Mouse (Mus musculus) cerebellum, adult 2 months (tissue): Measurements from ENCODE around the gene Atp2b2. TPM values are rescaled to one million over a fixed set of nuclear protein-coding genes. Genes with fewer than 3 reads are reported as not detected.

Experiments
- DNase-seq, 2 experiments: peaks; one replicate each; pipeline ENCODE4 v3.0.0; 2021
- H3K27ac ChIP-seq: fragments of 200-500 bp; 2 replicates; pipeline ENCODE4 v1.5.1; 2012; ENCODE audit warnings: low read length, control low read depth, inconsistent platforms; ENCODE audit not compliant: insufficient read depth
- H3K27me3 ChIP-seq: fragments of 200-500 bp; 2 replicates; pipeline ENCODE4 v1.6.1; 2012; ENCODE audit warnings: inconsistent platforms, mild to moderate bottlenecking, low read length, moderate library complexity; ENCODE audit not compliant: control insufficient read depth, insufficient read depth
- H3K4me1 ChIP-seq: fragments of 200-500 bp; 2 replicates; pipeline ENCODE4 v1.6.1; 2011; ENCODE audit warnings: low read length; ENCODE audit not compliant: control insufficient read depth, insufficient read depth
- H3K4me3 ChIP-seq: fragments of 200-500 bp; replicated peaks from 2 replicates; pipeline ENCODE3; 2011; ENCODE audit warnings: mild to moderate bottlenecking, low read depth, low read length, control low read depth; ENCODE audit not compliant: insufficient read depth
- CTCF ChIP-seq: fragments of 200-500 bp; IDR thresholded peaks from 2 replicates; pipeline ENCODE4 v1.5.1; 2011; ENCODE audit warnings: low read depth, mild to moderate bottlenecking, control low read depth, low read length, moderate library complexity, borderline replicate concordance; ENCODE audit not compliant: insufficient read depth
- POLR2A ChIP-seq: fragments of 200-500 bp; IDR thresholded peaks from 2 replicates; pipeline ENCODE4 v1.6.1; 2011; ENCODE audit warnings: low read length, control low read depth, borderline replicate concordance; ENCODE audit not compliant: insufficient read depth
- WGBS: fragments of 180-500 bp; shearing (Covaris S2); methylation state at CpG from one replicate; pipeline ENCODE4 v1.1.7; 2018; 5-methylcytosine and 5-hydroxymethylcytosine counted together
- polyA plus RNA-seq: library from polyadenylated mRNA; depleted of rRNA; stranded (reverse); fragments of >200 nt; gene quantifications from 2 replicates; pipeline ENCODE4 v1.2.3, GENCODE M21; 2012

The Atp2b2 gene
- polyA plus RNA-seq, 1 experiment = 217 TPM

DNA sequence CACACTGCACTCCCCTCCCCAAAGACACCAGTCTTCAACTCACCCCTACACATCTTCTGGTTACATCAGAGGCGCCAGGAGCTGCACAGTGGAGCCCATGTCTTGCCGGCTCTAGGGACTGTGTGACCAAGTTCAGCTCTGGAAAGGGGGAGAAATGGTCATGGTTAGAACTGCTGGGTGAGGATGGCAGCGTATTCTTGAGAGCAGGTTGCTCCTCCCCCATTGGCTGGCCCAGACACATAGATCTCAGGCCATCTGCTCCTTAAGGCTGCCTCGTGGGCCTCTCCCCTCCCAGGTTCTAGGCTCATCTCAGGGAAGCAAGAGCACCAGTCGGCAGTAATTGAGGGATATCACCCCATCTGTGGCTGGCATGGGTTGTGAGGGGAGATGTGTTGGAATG, 121.9 kb downstream of the Atp2b2 start:
- WGBS = 33% methylated on average over 5 of the region's 5 CpGs
- TF ChIP-seq CTCF (no peak), POLR2A (no peak)
- DNase-seq = no peak
- Histone ChIP-seq H3K4me3 (no peak overlapping the region), H3K4me1 (peaks cover 25% of the 10 kb centered on the region), H3K27me3 (no peaks in the 10 kb centered on the region), H3K27ac (no peak overlapping the region)

DNA sequence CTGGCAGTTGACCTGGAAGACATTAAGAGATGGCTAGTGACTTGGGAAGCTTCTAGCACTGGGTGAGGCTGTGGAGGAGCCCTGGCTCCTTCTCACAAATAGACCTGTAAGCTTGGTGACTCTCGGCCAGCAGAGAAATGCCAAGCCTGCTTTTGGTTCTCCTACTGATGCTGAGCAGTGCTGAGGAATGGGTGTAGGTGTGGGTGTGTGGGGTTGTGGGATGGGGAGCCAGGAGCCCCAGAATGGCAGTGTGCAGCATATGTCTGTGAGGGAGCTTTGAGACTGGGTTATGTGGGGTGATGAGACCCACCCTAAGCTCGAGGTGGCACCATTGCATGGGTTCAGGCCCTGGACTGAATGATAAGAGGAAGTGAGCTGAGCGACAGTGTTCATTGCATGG, 129.7 kb downstream of the Atp2b2 start:
- DNase-seq = no peak
- Histone ChIP-seq H3K4me3 (no peak overlapping the region), H3K27ac (no peak overlapping the region), H3K27me3 (no peaks in the 10 kb centered on the region), H3K4me1 (peaks cover 38% of the 10 kb centered on the region)
- no peak for TF ChIP-seq POLR2A
- TF ChIP-seq CTCF = no peak
- 87% methylated on average over 3 of the region's 3 CpGs for WGBS

DNA sequence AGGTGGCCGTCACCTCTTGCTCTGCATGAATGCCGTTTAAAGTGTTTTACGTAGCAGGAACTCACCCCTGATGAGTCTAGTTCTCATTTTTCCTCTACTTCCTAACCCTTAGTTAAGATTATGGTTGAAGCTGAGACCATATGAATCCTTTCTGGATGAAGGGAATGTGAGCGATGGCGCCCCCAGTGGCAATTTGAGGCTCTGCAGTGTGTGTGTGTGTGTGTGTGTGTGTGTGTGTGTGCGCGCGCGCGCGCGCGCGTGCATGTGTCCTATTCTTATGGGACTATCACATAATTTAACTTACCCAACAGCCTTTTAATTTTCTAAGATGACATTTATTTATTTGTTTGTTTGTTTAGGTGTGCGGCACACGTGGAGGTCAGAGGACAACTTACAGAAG, 131.3 kb downstream of the Atp2b2 start:
- TF ChIP-seq CTCF (peak; percentile 63), POLR2A (no peak)
- H3K4me3 ChIP-seq = no peak overlapping the region

DNA sequence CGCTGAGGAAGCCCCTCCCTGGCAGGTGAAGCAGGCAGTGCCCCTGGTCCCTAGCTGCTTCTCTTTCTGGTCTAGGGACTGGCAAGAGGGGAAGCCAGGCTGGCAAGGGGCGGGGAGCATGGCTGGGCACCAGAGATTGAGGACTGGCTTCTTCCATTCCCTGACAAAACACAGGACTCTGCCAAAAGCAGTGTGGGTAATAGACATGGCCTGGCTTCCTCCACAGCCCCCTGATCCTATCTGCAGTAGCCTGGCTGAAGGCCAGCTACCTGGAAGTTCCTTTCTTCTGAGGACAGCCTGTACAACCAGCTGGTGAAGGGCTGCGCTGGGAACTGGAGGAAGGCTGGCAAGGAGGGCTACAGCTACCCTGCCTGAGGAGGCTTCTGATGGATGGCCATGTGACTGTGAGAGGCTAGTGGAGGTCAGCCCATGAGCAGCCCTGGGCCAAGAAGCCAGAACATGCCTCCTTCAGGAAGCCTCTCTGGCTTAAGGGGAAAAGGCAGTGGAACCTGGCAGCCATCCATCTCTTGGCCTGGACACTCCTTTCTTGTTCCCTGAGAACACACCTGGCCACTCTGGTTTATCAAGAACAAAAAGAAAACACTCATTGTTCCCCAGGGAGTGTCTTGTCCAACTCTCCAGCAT, 131.9 kb downstream of the Atp2b2 start:
- no peak overlapping the region for H3K4me3 ChIP-seq
- H3K4me1 ChIP-seq = peaks cover 30% of the 10 kb centered on the region
- DNase-seq = peak; percentile 50 to 51
- H3K27me3 ChIP-seq = no peaks in the 10 kb centered on the region
- TF ChIP-seq CTCF = no peak
- TF ChIP-seq POLR2A = no peak
- H3K27ac ChIP-seq = no peak overlapping the region
- WGBS = 18% methylated on average over 3 of the region's 3 CpGs

More for the DNA sequence above, 131.3 kb downstream of the Atp2b2 start:
- Histone ChIP-seq H3K27ac (no peak overlapping the region), H3K27me3 (no peaks in the 10 kb centered on the region), H3K4me1 (peaks cover 30% of the 10 kb centered on the region)
- 83% methylated on average over 16 of the region's 16 CpGs for WGBS
- DNase-seq = no peak

DNA sequence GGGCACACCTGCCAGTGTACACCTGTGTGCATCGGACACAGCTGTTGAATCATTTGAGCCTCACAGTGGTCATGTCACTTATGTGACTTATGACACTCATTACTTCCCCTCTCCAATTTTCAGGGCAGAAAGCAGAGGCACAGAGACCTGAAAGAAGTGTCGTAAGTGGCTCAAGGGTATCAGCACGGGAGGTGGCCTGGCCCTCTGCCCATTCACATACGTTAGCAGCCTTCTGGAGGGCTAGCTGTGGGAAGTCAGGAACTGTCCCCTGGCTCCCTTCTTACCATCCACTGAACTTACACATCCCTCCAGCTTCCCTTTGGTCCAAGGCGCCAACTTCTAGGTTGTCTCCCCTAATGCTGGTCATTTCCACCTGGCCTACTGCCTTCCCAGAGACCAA, 132.6 kb downstream of the Atp2b2 start:
- peaks cover 30% of the 10 kb centered on the region for H3K4me1 ChIP-seq
- no peak for DNase-seq
- no peak overlapping the region for H3K27ac ChIP-seq
- TF ChIP-seq CTCF (no peak), POLR2A (no peak)
- H3K27me3 ChIP-seq = no peaks in the 10 kb centered on the region
- WGBS = 41% methylated on average over 5 of the region's 5 CpGs
- H3K4me3 ChIP-seq = no peak overlapping the region

DNA sequence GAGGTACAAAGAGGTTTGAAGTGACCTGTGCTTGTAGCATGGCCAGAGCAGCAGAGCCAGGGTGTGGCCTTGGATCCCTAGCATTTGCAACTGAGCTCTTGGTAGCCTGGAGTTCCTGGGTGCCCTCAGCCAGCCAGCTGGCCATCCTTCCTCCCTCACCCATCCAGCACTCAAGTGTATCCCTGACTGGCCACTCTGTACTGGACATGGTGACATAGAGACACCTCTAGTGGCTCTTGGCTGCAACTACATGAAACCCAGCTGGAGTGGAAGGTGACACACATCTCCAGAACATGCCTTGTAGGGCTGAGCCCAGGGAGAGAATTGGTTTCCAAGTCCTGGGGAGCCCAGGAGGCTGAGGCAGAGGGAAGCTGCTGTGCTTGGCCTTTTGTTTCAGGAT, 134.3 kb downstream of the Atp2b2 start:
- no peak for TF ChIP-seq POLR2A
- TF ChIP-seq CTCF = peak; percentile 79; the same call in 1 of the 2 replicates
- Histone ChIP-seq H3K4me3 (no peak overlapping the region), H3K27ac (no peak overlapping the region), H3K4me1 (peaks cover 30% of the 10 kb centered on the region), H3K27me3 (no peaks in the 10 kb centered on the region)
- DNase-seq = peak; percentile 72 to 78

DNA sequence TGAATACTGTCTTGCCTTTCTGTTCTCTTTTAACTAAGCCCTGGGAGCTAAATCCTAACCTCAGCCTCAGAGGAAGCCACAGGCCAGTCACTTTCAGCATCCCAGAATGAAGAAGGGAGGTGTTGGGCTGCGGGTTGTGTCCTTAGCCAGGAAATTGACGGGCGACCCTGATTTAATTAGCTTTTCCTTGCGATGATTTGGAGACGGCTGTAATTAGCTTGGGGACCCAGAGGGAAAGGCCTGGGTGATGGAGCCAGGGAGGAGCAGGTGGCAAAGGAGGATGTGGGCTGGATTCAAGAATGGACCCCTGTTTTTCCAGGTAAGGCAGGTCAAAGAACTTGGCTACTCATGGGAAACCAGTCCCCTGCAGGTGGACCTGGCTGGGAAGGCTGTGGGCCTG, 138.0 kb downstream of the Atp2b2 start:
- Histone ChIP-seq H3K27me3 (no peaks in the 10 kb centered on the region), H3K4me1 (peaks cover 19% of the 10 kb centered on the region), H3K27ac (no peak overlapping the region), H3K4me3 (no peak overlapping the region)
- TF ChIP-seq POLR2A = no peak
- DNase-seq = no peak
- 56% methylated on average over 5 of the region's 5 CpGs for WGBS

DNA sequence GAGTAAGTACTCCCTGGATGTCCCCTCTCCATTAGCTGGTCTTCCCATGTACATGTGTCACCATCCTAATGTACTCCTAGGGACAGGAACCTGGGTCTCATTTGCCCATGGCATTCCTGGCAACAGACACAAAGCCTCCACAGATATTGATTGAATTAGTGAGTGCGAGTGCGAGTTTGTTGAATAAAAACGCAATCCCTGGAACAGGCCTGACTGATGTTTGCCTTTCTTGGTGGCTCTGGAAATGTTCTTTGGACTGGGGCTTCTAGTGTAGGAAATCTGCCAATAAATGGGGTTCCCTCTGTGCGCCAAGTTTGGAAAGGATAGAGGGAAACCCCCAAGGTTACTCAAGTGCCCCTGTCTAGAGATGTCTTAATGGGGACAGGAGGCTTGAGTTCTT, 146.4 kb downstream of the Atp2b2 start:
- no peaks in the 10 kb centered on the region for H3K27me3 ChIP-seq
- H3K4me3 ChIP-seq = no peak overlapping the region
- peaks cover 27% of the 10 kb centered on the region for H3K4me1 ChIP-seq
- no peak for DNase-seq
- no peak overlapping the region for H3K27ac ChIP-seq
- WGBS = 96% methylated on average over 4 of the region's 4 CpGs
- TF ChIP-seq POLR2A = no peak
- TF ChIP-seq CTCF = no peak

DNA sequence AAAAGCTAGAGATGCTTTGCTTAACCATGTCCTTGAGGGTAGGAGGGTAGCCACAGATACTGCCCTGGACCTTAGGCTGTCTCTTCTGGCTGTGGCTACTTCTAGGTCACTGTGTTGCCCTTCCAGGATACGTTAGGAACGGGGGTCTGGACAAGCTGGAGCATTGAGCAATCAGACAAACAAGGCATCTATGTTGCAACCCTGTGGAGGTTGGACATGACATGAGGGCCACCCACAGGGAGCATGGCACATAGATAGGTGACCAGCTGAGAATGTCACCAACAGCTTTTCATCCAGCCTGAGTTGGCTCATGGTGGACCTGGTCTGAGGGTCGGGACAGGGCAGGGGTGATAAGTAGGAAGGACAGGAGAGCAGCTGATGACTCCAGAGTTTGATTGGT, 148.4 kb downstream of the Atp2b2 start:
- 29% methylated on average over 3 of the region's 3 CpGs for WGBS
- TF ChIP-seq CTCF (no peak), POLR2A (no peak)
- no peaks in the 10 kb centered on the region for H3K27me3 ChIP-seq
- H3K27ac ChIP-seq = no peak overlapping the region
- peaks cover 27% of the 10 kb centered on the region for H3K4me1 ChIP-seq
- DNase-seq = no peak
- H3K4me3 ChIP-seq = no peak overlapping the region
